Mouse (Mus musculus) cerebellum, adult 2 months (tissue): ENCODE measurements around the gene Tmem178b.

Source experiments
- CTCF ChIP-seq: fragments of 200-500 bp; IDR thresholded peaks from 2 replicates; pipeline ENCODE4 v1.5.1; 2011; ENCODE audit warnings: low read depth, mild to moderate bottlenecking, control low read depth, low read length, moderate library complexity, borderline replicate concordance; ENCODE audit not compliant: insufficient read depth
- POLR2A ChIP-seq: fragments of 200-500 bp; IDR thresholded peaks from 2 replicates; pipeline ENCODE4 v1.6.1; 2011; ENCODE audit warnings: low read length, control low read depth, borderline replicate concordance; ENCODE audit not compliant: insufficient read depth

GRCm38 (mm10) chr6:39870271-39871135 lies 2.6 kb upstream of the Tmem178b start:
- TF ChIP-seq POLR2A (no peak), CTCF (peak; percentile 64)
